Mouse (Mus musculus) A20 (cell line): ENCODE data around the gene Dydc2.
A peak's percentile ranks its signal among the peaks of the same experiment; 100 is the strongest.

Experiments
- DNase-seq: peaks from one replicate; pipeline ENCODE4 v3.0.0-alpha.2; 2011; ENCODE audit warnings: low read depth, low spot score

The Dydc2 gene

GRCm38 (mm10) chr14:41000801-41001200, 68.2 kb downstream of the Dydc2 start:
- DNase-seq = no peak

- DNase-seq = peak; percentile 92
These were observed 68.9 kb downstream of the Dydc2 start for GRCm38 (mm10) chr14:40999904-41000645.
